Mouse (Mus musculus) heart, embryonic 14.5 days (tissue): ENCODE data around the gene Plce1. TPM values are rescaled to one million over a fixed set of nuclear protein-coding genes. Genes with fewer than 3 reads are reported as not detected.
A peak's percentile ranks its signal among the peaks of the same experiment; 100 is the strongest.
"Not testable (repeated sequence)": the region's sequence is repeated elsewhere in the genome, so short reads cannot be mapped to it uniquely, and the experiment has no call there.

Source experiments
- ATAC-seq: fragments of 200-750 bp; cut with Nextera tagmentation; 2 replicates; pipeline ENCODE4 v1.8.0; 2017; ENCODE audit warnings: low read depth, moderate TSS enrichment; ENCODE audit not compliant: insufficient number of reproducible peaks, insufficient read depth, low FRiP score
- H3K27ac ChIP-seq, 2 experiments: fragments of 200-500 bp in 1 of 2; fragments of 300-500 bp in 1 of 2; sonication (generic) in 1 of 2; replicated peaks in 1 of 2; 2 replicates each; pipeline ENCODE4 v1.5.1; 2012 to 2014; ENCODE audit warnings: low read depth in 2 of 2, low read length in 2 of 2, control low read depth in 1 of 2, mild to moderate bottlenecking in 1 of 2, mixed read lengths in 1 of 2; ENCODE audit not compliant: control insufficient read depth in 1 of 2, insufficient read depth in 1 of 2
- H3K27me3 ChIP-seq: fragments of 300-500 bp; sonication (generic); 2 replicates; pipeline ENCODE4 v1.6.1; 2014; ENCODE audit warnings: mild to moderate bottlenecking, low read length, control low read depth; ENCODE audit not compliant: control insufficient read depth, insufficient read depth
- H3K36me3 ChIP-seq: fragments of 300-500 bp; sonication (generic); 2 replicates; pipeline ENCODE4 v1.6.1; 2014; ENCODE audit warnings: mild to moderate bottlenecking, control low read depth, low read length, mixed read lengths; ENCODE audit not compliant: control insufficient read depth, insufficient read depth
- H3K4me1 ChIP-seq, 2 experiments: fragments of 200-500 bp in 1 of 2; fragments of 300-500 bp in 1 of 2; sonication (generic) in 1 of 2; 2 replicates each; pipeline ENCODE4 v1.6.1; 2012 to 2014; ENCODE audit warnings: low read length in 2 of 2, control low read depth in 1 of 2, mixed read lengths in 1 of 2; ENCODE audit not compliant: control insufficient read depth in 2 of 2, insufficient read depth in 2 of 2
- H3K4me2 ChIP-seq: fragments of 300-500 bp; sonication (generic); 2 replicates; pipeline ENCODE4 v1.6.1; 2014; ENCODE audit warnings: mild to moderate bottlenecking, low read length
- H3K4me3 ChIP-seq, 2 experiments: fragments of 200-500 bp in 1 of 2; fragments of 300-500 bp in 1 of 2; sonication (generic) in 1 of 2; 2 replicates each; pipeline ENCODE4 v1.5.1; 2012 to 2014; ENCODE audit warnings: low read length in 2 of 2, mild to moderate bottlenecking in 2 of 2, control low read depth in 1 of 2, low read depth in 1 of 2, moderate library complexity in 1 of 2; ENCODE audit not compliant: control insufficient read depth in 1 of 2, insufficient read depth in 1 of 2
- H3K9ac ChIP-seq: fragments of 300-500 bp; sonication (generic); 2 replicates; pipeline ENCODE4 v1.6.1; 2014; ENCODE audit warnings: mild to moderate bottlenecking, low read length
- H3K9me3 ChIP-seq: fragments of 300-500 bp; sonication (generic); 2 replicates; pipeline ENCODE4 v1.6.1; 2016; ENCODE audit warnings: low read length, control low read depth; ENCODE audit not compliant: control insufficient read depth
- WGBS: fragments of 180-500 bp; shearing (Covaris S2); extraction: QIAGEN DNeasy Blood & Tissue Kit; methylation state at CpG from one replicate; pipeline ENCODE4 v1.1.7; 2014; 5-methylcytosine and 5-hydroxymethylcytosine counted together
- polyA plus RNA-seq: library from polyadenylated mRNA; unstranded; fragments of >200 nt; fragmentation: Nextera tagmentation; extraction: Ambion mirVana; gene quantifications from 2 replicates; pipeline ENCODE4 v1.2.1, GENCODE M21; 2014

Gene Plce1
- polyA plus RNA-seq, 1 experiment from 2014 or later, result 7.8 TPM

DNA sequence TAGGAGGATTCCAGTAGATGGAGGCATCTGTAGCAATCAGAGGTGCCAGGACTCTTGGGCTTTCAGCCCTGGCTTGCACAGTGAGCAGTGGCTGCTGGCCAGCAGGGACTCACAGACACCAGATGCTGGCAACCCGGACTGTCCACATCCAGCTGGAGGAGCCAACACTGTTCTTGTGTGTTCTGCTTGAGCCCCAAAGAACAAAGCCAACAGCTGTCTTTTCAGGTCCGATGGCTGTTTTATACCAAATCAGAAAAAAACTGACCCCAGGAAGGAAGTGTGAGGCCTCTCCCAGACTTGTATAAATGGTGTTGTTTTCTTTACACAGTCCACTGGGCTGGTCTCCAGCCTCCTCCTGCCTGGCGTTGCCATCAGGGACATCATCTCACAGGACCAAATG is 158.9 kb downstream of the Plce1 start:
- peak; percentile 43; the same call in 1 of the 2 replicates for ATAC-seq

DNA sequence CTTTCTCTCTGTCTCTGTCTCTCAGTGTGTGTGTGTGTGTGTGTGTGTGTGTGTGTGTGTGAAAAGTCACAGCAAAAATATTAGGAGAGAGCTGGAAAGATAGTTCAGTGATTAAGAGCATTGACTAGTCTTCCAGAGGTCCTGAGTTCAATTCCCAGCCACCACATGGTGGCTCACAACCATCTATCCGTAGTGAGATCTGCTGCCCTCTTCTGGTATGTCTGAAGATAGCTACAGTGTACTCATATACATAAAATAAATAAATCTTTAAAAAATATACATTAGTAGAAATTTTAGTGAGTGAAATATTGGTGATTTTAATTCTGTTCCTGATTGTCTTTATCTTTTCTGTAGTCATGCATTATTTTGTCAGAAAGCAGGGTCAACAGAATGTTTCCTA is 161.6 kb downstream of the Plce1 start:
- not testable (repeated sequence) for H3K4me3 ChIP-seq, H3K27ac ChIP-seq, ATAC-seq, H3K9me3 ChIP-seq, H3K9ac ChIP-seq, H3K4me1 ChIP-seq, H3K36me3 ChIP-seq, H3K4me2 ChIP-seq, H3K27me3 ChIP-seq
- 66% methylated on average over 1 of the region's 1 CpGs for WGBS

More for the DNA sequence above, 158.9 kb downstream of the Plce1 start:
- 56% methylated on average over 3 of the region's 3 CpGs for WGBS
- H3K36me3 ChIP-seq, result no peaks in the 10 kb centered on the region
- peaks cover 1 to 2% of the 10 kb centered on the region in 2 experiments; a peak in 2 of 4 replicates for H3K4me1 ChIP-seq
- H3K9me3 ChIP-seq, result no peaks in the 10 kb centered on the region
- H3K27me3 ChIP-seq, result no peaks in the 10 kb centered on the region
- no peak overlapping the region for H3K9ac ChIP-seq
- no peak overlapping the region for H3K4me2 ChIP-seq
- H3K4me3 ChIP-seq, result no peak overlapping the region
- peak overlapping the region in 1 of 2 experiments; percentile 24; a peak in 1 of 4 replicates for H3K27ac ChIP-seq

DNA sequence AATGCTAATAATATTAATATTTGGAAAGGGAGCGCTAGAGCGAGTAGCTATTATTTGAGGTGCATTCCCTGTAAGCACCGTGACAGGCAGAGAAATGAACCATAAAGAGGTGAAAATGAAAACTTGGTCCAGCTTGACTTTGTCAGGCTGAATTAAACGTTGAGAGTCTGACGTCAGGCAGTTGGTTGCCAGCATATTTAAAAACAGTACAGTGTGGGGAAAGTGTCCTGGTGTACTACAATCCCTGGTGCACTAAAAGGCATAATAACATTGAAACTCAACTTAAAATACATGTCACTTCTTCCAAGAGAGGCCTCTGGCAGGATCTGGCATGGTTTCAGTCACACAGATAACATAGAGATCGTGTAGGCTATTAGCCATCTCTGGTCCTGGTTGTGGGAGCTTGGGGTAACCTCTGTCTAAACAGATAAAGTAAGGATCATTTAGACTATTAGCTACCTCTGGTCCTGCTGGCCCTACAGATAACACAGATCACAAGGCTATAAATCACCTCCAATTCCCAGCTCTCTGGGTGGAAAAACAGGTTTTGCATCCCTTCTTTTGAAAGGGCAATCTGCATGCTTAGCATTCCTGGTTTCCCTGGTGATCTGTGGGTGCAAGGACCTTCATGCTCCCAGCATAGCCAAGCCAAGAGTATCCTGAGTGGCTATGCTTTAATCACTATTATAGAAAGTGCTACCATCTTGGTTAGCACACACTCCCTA is 164.1 kb downstream of the Plce1 start:
- no peaks in the 10 kb centered on the region for H3K36me3 ChIP-seq
- WGBS, result 47% methylated on average over 6 of the region's 6 CpGs
- no peaks in the 10 kb centered on the region for H3K27me3 ChIP-seq
- peaks cover 0 to 9% of the 10 kb centered on the region in 2 experiments; a peak in 2 of 4 replicates for H3K4me1 ChIP-seq
- H3K4me3 ChIP-seq, result no peak overlapping the region
- no peak overlapping the region for H3K27ac ChIP-seq
- ATAC-seq, result no peak
- no peaks in the 10 kb centered on the region for H3K9me3 ChIP-seq
- H3K4me2 ChIP-seq, result no peak overlapping the region
- no peak overlapping the region for H3K9ac ChIP-seq

DNA sequence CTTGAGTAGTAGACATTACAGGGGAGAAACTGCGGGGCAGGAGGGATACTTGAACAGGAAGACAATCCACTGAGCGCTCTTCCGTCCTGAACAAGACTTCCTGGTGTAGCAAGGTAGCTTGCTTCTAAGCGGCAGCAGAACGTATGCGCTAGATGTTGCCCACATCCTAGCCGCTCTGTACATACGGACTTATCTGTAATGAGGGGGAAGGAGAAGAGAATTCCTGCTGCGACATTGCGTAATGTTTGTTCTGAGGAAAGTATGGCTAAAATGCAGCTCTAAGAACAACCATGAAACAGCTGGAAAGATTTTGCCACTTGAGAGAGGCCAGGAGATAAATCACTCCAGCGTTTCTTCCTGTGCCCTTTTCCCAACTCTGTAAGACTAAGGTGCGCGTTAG is 177.1 kb downstream of the Plce1 start:
- no peak for ATAC-seq
- Histone ChIP-seq H3K36me3 (no peaks in the 10 kb centered on the region), H3K4me3 (no peak overlapping the region), H3K27me3 (no peaks in the 10 kb centered on the region), H3K27ac (peak overlapping the region; percentile 8 to 24; a peak in 1 of 4 replicates), H3K4me2 (no peak overlapping the region), H3K9me3 (peaks cover 6% of the 10 kb centered on the region; the same call in 1 of the 2 replicates), H3K4me1 (peaks cover 0 to 9% of the 10 kb centered on the region in 2 experiments; a peak in 1 of 4 replicates), H3K9ac (no peak overlapping the region)
- WGBS, result 75% methylated on average over 13 of the region's 13 CpGs

DNA sequence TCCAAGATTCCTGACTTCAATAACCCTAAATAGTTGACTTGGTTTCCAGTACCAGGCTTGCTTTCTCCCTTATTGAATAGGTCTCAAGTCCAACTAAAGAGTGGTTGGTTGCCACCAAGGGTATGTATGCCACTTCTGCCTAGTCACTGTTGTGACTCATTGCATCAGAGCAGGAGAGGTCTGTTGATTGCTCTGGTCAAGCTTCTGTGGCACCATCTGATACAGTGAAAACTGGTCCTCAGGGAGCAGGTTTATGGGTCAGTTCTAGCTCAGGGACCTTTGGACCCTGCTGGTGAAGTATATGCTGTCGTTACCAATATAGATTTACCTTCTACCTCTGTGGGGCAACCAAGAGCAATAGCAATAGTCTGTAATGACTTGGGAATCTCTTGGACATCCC is 184.5 kb downstream of the Plce1 start:
- ATAC-seq, result no peak
- Histone ChIP-seq H3K27me3 (no peaks in the 10 kb centered on the region), H3K4me2 (no peak overlapping the region), H3K9ac (no peak overlapping the region), H3K4me1 (no peaks in the 10 kb centered on the region), H3K4me3 (no peak overlapping the region), H3K27ac (no peak overlapping the region), H3K9me3 (no peaks in the 10 kb centered on the region), H3K36me3 (no peaks in the 10 kb centered on the region)
- WGBS, result 83% methylated on average over 1 of the region's 1 CpGs

DNA sequence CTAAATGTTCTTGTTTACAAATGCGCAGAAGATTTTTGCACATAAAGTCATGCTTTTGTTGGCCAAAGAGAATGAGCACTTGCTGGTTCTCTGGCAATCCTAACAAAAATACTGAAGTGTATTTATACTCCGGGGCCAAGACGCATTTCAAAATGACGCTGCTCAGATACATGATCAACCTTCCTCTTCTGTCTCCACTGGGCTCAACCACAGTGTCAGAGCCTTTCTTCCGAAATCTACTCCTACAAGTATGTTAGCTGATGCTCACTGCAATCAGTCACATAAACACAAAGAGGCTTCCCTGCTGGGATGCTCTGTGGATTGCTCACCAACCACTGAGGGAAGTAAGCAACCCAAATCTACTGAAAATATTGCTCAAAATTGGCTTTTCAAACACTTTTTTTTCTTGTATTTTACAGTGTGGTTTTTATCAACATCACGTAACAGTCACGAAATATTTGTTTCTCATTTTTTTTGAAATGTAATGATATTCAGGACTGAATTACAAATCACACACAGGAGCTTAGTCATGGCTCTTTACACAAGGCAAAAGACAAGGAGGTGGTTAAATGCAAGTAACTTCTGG is 191.2 kb downstream of the Plce1 start:
- no peak for ATAC-seq
- 83% methylated on average over 7 of the region's 7 CpGs for WGBS

DNA sequence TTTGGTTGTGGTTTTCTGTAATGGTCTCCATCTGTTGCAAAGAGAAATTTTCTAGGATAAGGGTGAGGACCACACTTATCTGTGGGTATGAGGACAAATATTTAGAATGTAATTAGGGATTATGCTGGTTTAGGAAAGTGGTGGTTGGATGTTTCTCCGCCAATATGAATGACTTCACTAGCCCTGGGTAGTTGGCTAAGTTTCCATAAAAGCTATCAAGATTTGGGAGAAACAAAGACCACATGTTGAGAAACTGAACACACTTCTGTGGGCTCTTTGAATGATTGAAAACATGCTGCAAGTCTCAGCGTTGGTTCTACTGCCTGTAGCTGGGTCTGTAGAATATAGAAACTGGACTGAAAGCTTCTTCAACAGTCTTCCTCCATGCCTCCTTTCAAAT is 193.0 kb downstream of the Plce1 start:
- 75% methylated on average over 2 of the region's 2 CpGs for WGBS
- Histone ChIP-seq H3K4me1 (no peaks in the 10 kb centered on the region), H3K36me3 (0 out of 2 replicates have a peak, but pooled peaks cover 3% of the 10 kb centered on the region), H3K9ac (no peak overlapping the region), H3K27ac (no peak overlapping the region), H3K27me3 (no peaks in the 10 kb centered on the region), H3K4me2 (no peak overlapping the region), H3K9me3 (no peaks in the 10 kb centered on the region), H3K4me3 (no peak overlapping the region)
- no peak for ATAC-seq

More for the DNA sequence above, 191.2 kb downstream of the Plce1 start:
- Histone ChIP-seq H3K4me3 (no peak overlapping the region), H3K4me2 (no peak overlapping the region), H3K27me3 (no peaks in the 10 kb centered on the region), H3K36me3 (0 out of 2 replicates have a peak, but pooled peaks cover 3% of the 10 kb centered on the region), H3K9me3 (no peaks in the 10 kb centered on the region), H3K9ac (no peak overlapping the region), H3K27ac (no peak overlapping the region), H3K4me1 (no peaks in the 10 kb centered on the region)
